Mouse (Mus musculus): Measurements from ENCODE around the gene Mrpl40.

- TF ChIP-seq CTCF (IDR thresholded peaks at IDR 0.05; ENCODE audit: extremely low read depth, insufficient read length, insufficient replicate concordance, low read depth, low read length) (no peak), POLR2A (IDR thresholded peaks at IDR 0.05; ENCODE audit: low read depth, low read length) (no peak)
These were observed 1.5 kb upstream of the Mrpl40 start for GRCm38 (mm10) chr16:18878091-18878720.

Data from small intestine, adult 2 months (tissue).